Mouse (Mus musculus) liver, adult 2 months (tissue): Measurements from ENCODE around the gene Tas1r1.

Experiments
- CTCF ChIP-seq: fragments of 200-500 bp; IDR thresholded peaks from 2 replicates; pipeline ENCODE4 v1.5.1; 2011; ENCODE audit warnings: low read depth, low read length, control low read depth
- POLR2A ChIP-seq: fragments of 200-500 bp; IDR thresholded peaks from 2 replicates; pipeline ENCODE4 v1.6.1; 2011; ENCODE audit warnings: low read length, control low read depth; ENCODE audit not compliant: insufficient read depth; ENCODE audit errors: extremely low read depth

GRCm38 (mm10) chr4:152072655-152073054 lies 34.3 kb upstream of the Tas1r1 start:
- TF ChIP-seq CTCF, result no peak
- no peak for TF ChIP-seq POLR2A
